Mouse (Mus musculus): ENCODE results near the gene Gm5565. TPM values are rescaled to one million over a fixed set of nuclear protein-coding genes. Genes with fewer than 3 reads are reported as not detected.
"Not testable (repeated sequence)": the region's sequence is repeated elsewhere in the genome, so short reads cannot be mapped to it uniquely, and the experiment has no call there.

The Gm5565 gene
- not detected in 2 replicates for polyA plus RNA-seq (2015; fragmentation: Nextera tagmentation; extraction: Ambion mirVana)

DNA sequence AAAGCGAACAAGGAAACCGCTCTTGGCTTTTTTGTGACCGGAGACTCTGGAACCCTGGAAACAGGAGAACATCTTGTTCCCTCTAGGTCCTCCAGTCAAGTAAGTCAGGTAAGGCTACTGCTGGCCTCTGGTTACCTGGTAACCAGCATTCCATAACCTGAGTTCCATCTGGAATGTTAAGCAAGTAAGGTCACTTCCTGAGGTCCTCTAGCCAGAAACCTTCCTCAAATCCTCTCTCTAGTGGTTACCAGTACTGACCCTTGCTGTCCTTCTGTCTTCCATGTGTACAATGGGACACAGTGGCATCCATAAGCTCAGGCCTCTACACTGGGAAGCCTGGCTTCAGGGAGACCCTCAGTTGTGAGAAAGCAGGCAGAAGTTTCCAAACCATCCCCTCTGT, at the start of gene Gm5565:
TSS of gene Gm5565 (minus strand) at position 101 of the 400 bp plus-strand sequence.
- 89% methylated on average over 3 of the region's 3 CpGs for WGBS
- not testable (repeated sequence) for H3K9me3 ChIP-seq (replicated peaks; ENCODE audit: control insufficient read depth, low read length); H3K36me3 ChIP-seq (ENCODE audit: control insufficient read depth, insufficient read depth); H3K4me1 ChIP-seq (ENCODE audit: control insufficient read depth, insufficient read depth, low read length); H3K27me3 ChIP-seq (ENCODE audit: control insufficient read depth, insufficient read depth, low read length); H3K27ac ChIP-seq (ENCODE audit: low read length); H3K9ac ChIP-seq (ENCODE audit: low read length); H3K4me3 ChIP-seq (ENCODE audit: low read length); ATAC-seq (replicated peaks; ENCODE audit: extremely low read depth, insufficient read depth, low FRiP score); H3K4me2 ChIP-seq (ENCODE audit: low read depth, low read length)

DNA sequence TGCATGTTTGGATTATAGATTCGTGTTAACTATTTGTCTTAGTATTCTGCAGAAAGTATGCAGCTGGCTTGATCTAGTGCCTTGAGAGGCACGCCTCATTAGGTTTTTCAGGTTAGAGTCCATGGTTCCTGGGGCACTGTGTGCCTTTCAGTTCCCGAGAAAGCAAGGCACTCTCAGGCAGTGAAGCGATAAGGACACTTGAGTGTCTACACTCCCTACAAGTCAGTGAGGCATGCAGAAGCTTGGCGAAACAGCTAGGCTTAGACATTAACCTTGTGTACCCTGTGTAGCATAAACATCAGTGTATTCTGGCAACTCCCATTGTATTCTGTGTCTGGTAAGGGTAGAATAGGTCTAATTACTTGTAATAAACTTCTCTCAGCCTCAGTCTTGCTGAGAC, 45.2 kb upstream of the Gm5565 start:
- no peak for ATAC-seq (replicated peaks; ENCODE audit: extremely low read depth, insufficient read depth, low FRiP score)
- no peaks in the 10 kb centered on the region for H3K9me3 ChIP-seq (replicated peaks; ENCODE audit: control insufficient read depth, low read length)
- WGBS, result 84% methylated on average over 5 of the region's 5 CpGs
- peaks cover 75% of the 10 kb centered on the region for H3K36me3 ChIP-seq (ENCODE audit: control insufficient read depth, insufficient read depth)
- no peak overlapping the region for H3K4me2 ChIP-seq (ENCODE audit: low read depth, low read length)
- H3K4me3 ChIP-seq (ENCODE audit: low read length), result no peak overlapping the region
- H3K4me1 ChIP-seq (ENCODE audit: control insufficient read depth, insufficient read depth, low read length), result no peaks in the 10 kb centered on the region
- no peak overlapping the region for H3K9ac ChIP-seq (ENCODE audit: low read length)
- H3K27ac ChIP-seq (ENCODE audit: low read length), result no peak overlapping the region
- H3K27me3 ChIP-seq (ENCODE audit: control insufficient read depth, insufficient read depth, low read length), result no peaks in the 10 kb centered on the region

DNA sequence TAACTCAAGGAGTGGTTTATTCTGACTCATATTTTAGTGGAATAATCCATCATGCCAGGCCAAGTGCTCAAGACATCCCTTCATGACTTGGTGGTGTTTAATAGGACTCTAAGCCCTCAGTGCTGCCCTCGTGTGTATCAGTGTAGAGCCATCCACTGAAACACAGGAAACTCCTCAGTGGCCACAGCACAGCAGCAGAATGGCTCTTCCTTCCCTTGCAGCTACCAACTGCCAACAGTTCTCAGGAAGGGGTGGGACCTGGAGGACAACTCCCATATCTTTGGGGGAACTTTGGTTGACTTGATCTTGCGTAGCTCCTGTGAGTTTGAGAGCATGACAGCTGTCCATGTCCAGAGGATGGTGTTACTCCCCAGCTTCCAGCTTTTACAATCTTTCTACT, 43.6 kb upstream of the Gm5565 start:
- no peak overlapping the region for H3K4me2 ChIP-seq (ENCODE audit: low read depth, low read length)
- no peak overlapping the region for H3K4me3 ChIP-seq (ENCODE audit: low read length)
- no peaks in the 10 kb centered on the region for H3K9me3 ChIP-seq (replicated peaks; ENCODE audit: control insufficient read depth, low read length)
- H3K36me3 ChIP-seq (ENCODE audit: control insufficient read depth, insufficient read depth), result peaks cover 65% of the 10 kb centered on the region
- no peak for ATAC-seq (replicated peaks; ENCODE audit: extremely low read depth, insufficient read depth, low FRiP score)
- H3K4me1 ChIP-seq (ENCODE audit: control insufficient read depth, insufficient read depth, low read length), result no peaks in the 10 kb centered on the region
- H3K27ac ChIP-seq (ENCODE audit: low read length), result no peak overlapping the region
- WGBS, result 77% methylated on average over 2 of the region's 2 CpGs
- no peak overlapping the region for H3K9ac ChIP-seq (ENCODE audit: low read length)
- no peaks in the 10 kb centered on the region for H3K27me3 ChIP-seq (ENCODE audit: control insufficient read depth, insufficient read depth, low read length)

DNA sequence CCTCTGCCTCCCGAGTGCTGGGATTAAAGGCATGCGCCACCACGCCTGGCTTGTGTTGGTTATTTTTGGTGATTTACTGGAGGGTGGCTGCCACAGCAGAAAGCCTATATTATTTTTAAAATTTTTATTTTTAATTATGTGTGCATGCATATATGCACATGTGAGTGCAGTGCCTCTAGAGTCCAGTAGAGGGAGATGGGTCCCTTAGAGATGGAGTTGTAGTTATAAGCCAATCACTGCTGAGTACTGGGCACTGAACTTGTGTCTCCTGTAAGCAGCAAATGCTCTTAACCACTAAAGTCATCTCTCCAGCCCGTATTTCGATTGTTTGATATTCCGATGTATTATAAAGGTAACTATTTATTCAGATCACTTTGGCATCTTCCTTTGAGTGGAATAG, 40.2 kb upstream of the Gm5565 start:
- Histone ChIP-seq H3K4me1 (ENCODE audit: control insufficient read depth, insufficient read depth, low read length) (no peaks in the 10 kb centered on the region), H3K36me3 (ENCODE audit: control insufficient read depth, insufficient read depth) (peaks cover 34% of the 10 kb centered on the region), H3K4me2 (ENCODE audit: low read depth, low read length) (no peak overlapping the region), H3K9me3 (replicated peaks; ENCODE audit: control insufficient read depth, low read length) (no peaks in the 10 kb centered on the region), H3K27ac (ENCODE audit: low read length) (no peak overlapping the region), H3K4me3 (ENCODE audit: low read length) (no peak overlapping the region), H3K9ac (ENCODE audit: low read length) (no peak overlapping the region), H3K27me3 (ENCODE audit: control insufficient read depth, insufficient read depth, low read length) (no peaks in the 10 kb centered on the region)
- WGBS, result 97% methylated on average over 6 of the region's 6 CpGs
- ATAC-seq (replicated peaks; ENCODE audit: extremely low read depth, insufficient read depth, low FRiP score), result no peak

DNA sequence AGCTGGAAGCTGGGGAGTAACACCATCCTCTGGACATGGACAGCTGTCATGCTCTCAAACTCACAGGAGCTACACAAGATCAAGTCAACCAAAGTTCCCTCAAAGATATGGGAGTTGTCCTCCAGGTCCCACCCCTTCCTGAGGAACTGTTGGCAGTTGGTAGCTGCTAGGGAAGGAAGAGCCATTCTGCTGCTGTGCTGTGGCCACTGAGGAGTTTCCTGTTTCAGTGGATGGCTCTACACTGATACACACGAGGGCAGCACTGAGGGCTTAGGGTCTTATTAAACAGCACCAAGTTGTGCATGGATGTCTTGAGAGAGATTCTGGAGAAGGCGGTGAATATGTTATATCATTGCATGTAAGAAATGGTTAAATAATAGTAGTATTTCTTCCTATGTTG, 39.2 kb upstream of the Gm5565 start:
- Histone ChIP-seq H3K4me2 (ENCODE audit: low read depth, low read length) (no peak overlapping the region), H3K27ac (ENCODE audit: low read length) (no peak overlapping the region), H3K4me3 (ENCODE audit: low read length) (no peak overlapping the region), H3K27me3 (ENCODE audit: control insufficient read depth, insufficient read depth, low read length) (no peaks in the 10 kb centered on the region), H3K4me1 (ENCODE audit: control insufficient read depth, insufficient read depth, low read length) (no peaks in the 10 kb centered on the region), H3K36me3 (ENCODE audit: control insufficient read depth, insufficient read depth) (peaks cover 27% of the 10 kb centered on the region), H3K9me3 (replicated peaks; ENCODE audit: control insufficient read depth, low read length) (no peaks in the 10 kb centered on the region), H3K9ac (ENCODE audit: low read length) (no peak overlapping the region)
- WGBS, result 71% methylated on average over 2 of the region's 2 CpGs
- no peak for ATAC-seq (replicated peaks; ENCODE audit: extremely low read depth, insufficient read depth, low FRiP score)

DNA sequence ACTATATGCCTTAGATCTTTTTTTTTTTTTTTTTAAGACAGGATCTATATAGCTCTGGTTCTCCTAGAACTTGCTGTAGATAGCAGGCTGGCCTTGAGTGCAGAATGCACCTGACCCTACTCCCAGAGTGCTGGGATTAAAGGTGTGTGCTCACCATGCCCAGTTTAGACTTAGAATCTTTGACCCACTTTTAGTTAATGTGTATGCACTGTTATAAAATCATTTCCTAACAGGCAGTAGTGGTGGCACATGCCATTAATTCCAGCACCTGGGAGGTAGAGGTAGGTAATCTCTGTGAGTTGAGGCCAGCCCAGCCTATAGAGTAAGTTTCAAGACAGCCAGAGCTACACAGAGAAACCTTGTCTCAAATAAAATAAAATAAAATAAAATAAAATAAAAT, 38.7 kb upstream of the Gm5565 start:
- Histone ChIP-seq H3K27ac (ENCODE audit: low read length) (no peak overlapping the region), H3K9ac (ENCODE audit: low read length) (no peak overlapping the region), H3K27me3 (ENCODE audit: control insufficient read depth, insufficient read depth, low read length) (no peaks in the 10 kb centered on the region), H3K4me3 (ENCODE audit: low read length) (no peak overlapping the region), H3K9me3 (replicated peaks; ENCODE audit: control insufficient read depth, low read length) (no peaks in the 10 kb centered on the region), H3K4me1 (ENCODE audit: control insufficient read depth, insufficient read depth, low read length) (no peaks in the 10 kb centered on the region), H3K4me2 (ENCODE audit: low read depth, low read length) (no peak overlapping the region), H3K36me3 (ENCODE audit: control insufficient read depth, insufficient read depth) (peaks cover 22% of the 10 kb centered on the region)
- ATAC-seq (replicated peaks; ENCODE audit: extremely low read depth, insufficient read depth, low FRiP score), result no peak

DNA sequence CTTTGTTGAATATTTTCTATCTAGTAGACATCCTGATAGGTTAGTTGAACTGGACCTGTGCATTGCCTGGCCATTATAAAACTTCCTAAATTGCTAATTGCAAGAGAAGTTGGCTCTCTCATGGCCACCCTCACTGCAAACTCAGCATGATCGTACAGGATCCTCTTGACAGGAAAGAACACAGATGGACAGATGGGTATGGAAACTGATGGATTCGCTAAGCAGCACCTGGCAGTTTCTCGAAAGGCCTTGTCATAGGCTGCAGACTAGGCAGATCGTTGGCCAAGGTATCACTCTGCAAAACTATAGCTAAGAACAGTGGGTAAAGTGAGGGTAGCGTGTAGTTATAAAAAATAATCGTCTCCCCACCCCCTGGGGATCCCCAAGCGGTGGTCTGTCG, 33.0 kb upstream of the Gm5565 start:
- H3K4me1 ChIP-seq (ENCODE audit: control insufficient read depth, insufficient read depth, low read length), result no peaks in the 10 kb centered on the region
- no peak overlapping the region for H3K27ac ChIP-seq (ENCODE audit: low read length)
- H3K4me3 ChIP-seq (ENCODE audit: low read length), result no peak overlapping the region
- no peak overlapping the region for H3K4me2 ChIP-seq (ENCODE audit: low read depth, low read length)
- no peak overlapping the region for H3K9ac ChIP-seq (ENCODE audit: low read length)
- 78% methylated on average over 8 of the region's 8 CpGs for WGBS
- no peaks in the 10 kb centered on the region for H3K27me3 ChIP-seq (ENCODE audit: control insufficient read depth, insufficient read depth, low read length)
- ATAC-seq (replicated peaks; ENCODE audit: extremely low read depth, insufficient read depth, low FRiP score), result no peak
- H3K9me3 ChIP-seq (replicated peaks; ENCODE audit: control insufficient read depth, low read length), result no peaks in the 10 kb centered on the region
- no peaks in the 10 kb centered on the region for H3K36me3 ChIP-seq (ENCODE audit: control insufficient read depth, insufficient read depth)

DNA sequence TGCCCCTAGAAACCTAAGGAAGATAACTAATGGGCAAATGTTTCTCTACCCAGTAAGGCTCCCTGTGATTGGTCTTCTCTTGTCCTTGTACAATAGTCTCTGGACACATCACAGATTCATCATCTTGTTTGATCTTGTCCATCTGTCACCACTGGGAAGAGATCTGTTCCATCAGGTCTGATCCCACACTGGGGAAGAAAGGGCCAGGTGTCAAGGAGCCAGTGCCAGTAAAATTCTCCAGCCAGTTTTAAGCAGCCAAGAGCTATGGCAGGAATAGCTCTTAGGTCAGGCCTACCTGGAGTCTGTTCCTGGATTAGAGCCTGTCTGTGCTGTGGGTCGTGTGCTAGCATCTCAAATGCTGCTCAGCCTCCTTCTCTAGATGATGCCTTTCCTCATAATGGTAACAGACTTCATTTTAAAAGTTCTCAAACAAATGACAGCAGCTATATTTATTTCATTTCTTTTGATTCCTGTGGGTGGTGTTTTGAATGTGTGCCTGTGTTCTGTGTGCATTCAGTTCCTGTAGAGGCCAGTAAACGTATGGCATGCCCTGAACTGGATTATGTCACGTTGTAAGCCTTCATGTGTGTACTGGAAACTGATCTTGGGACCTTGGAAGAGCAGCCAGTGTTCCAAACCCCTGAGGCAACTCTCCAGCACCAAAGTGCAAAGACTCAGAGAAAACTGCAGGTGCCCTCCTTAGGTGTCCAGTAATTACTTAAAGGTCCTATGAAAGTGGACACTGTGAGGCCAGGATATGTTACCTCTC, 30.3 kb upstream of the Gm5565 start:
- no peaks in the 10 kb centered on the region for H3K36me3 ChIP-seq (ENCODE audit: control insufficient read depth, insufficient read depth)
- no peaks in the 10 kb centered on the region for H3K9me3 ChIP-seq (replicated peaks; ENCODE audit: control insufficient read depth, low read length)
- no peak overlapping the region for H3K4me3 ChIP-seq (ENCODE audit: low read length)
- no peak overlapping the region for H3K4me2 ChIP-seq (ENCODE audit: low read depth, low read length)
- ATAC-seq (replicated peaks; ENCODE audit: extremely low read depth, insufficient read depth, low FRiP score), result no peak
- no peaks in the 10 kb centered on the region for H3K4me1 ChIP-seq (ENCODE audit: control insufficient read depth, insufficient read depth, low read length)
- no peak overlapping the region for H3K27ac ChIP-seq (ENCODE audit: low read length)
- 48% methylated on average over 3 of the region's 3 CpGs for WGBS
- H3K9ac ChIP-seq (ENCODE audit: low read length), result no peak overlapping the region
- H3K27me3 ChIP-seq (ENCODE audit: control insufficient read depth, insufficient read depth, low read length), result no peaks in the 10 kb centered on the region

DNA sequence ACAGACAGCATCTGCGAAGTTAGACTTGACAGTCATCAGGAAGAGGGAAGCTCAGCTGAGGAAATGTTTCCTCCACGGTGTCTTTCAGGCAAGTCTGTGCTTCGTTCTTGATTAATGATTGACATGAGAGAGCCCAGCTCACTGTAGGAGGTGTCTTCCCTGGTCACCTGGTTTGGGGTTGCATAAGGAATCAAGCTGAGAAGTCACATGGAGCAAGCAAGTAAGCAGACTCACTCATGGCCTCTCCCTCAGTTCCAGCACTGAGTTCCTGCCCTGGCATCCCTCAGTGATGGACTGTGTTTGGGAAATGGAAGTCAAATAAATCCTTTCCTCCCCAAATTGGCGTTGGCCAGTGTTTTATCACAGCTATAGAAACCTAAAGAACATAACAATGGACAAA, 29.8 kb upstream of the Gm5565 start:
- Histone ChIP-seq H3K27ac (ENCODE audit: low read length) (no peak overlapping the region), H3K36me3 (ENCODE audit: control insufficient read depth, insufficient read depth) (no peaks in the 10 kb centered on the region), H3K27me3 (ENCODE audit: control insufficient read depth, insufficient read depth, low read length) (no peaks in the 10 kb centered on the region), H3K9me3 (replicated peaks; ENCODE audit: control insufficient read depth, low read length) (no peaks in the 10 kb centered on the region), H3K9ac (ENCODE audit: low read length) (no peak overlapping the region), H3K4me2 (ENCODE audit: low read depth, low read length) (no peak overlapping the region), H3K4me3 (ENCODE audit: low read length) (no peak overlapping the region), H3K4me1 (ENCODE audit: control insufficient read depth, insufficient read depth, low read length) (no peaks in the 10 kb centered on the region)
- WGBS, result 49% methylated on average over 4 of the region's 4 CpGs
- ATAC-seq (replicated peaks; ENCODE audit: extremely low read depth, insufficient read depth, low FRiP score), result no peak
